Comparison of ENCODE assay signal across 20 mouse cellular contexts in genomic region chr4:45786674-45787073, GRCm38 (mm10). TPM values are rescaled to one million over a fixed set of nuclear protein-coding genes. Genes with fewer than 3 reads are reported as not detected.
A peak's percentile ranks its signal among the peaks of the same experiment; 100 is the strongest.
DNase-seq lines count a peak whose midpoint lies in the region; ATAC-seq and TF ChIP-seq lines count a peak whose summit lies in the region.
"Had no signal": no experiment of that assay in that cellular context is flagged by ENCODE, and none has a peak within 500 bp of the region (broad histone marks: within the 10 kb centered on the region; RNA-seq: fewer than 3 reads in every experiment).

No protein-coding gene starts in this region.

- H3K36me3 ChIP-seq in heart, postnatal 0 days (replicated peaks; ENCODE audit: control insufficient read depth, insufficient read depth, low read length), result no peaks in the 10 kb centered on the region
- no peaks in the 10 kb centered on the region for H3K36me3 ChIP-seq in heart, embryonic 10.5 days
- H3K36me3 ChIP-seq in kidney, postnatal 0 days (ENCODE audit: insufficient read depth, low read length), result no peaks in the 10 kb centered on the region
- H3K36me3 ChIP-seq in midbrain, postnatal 0 days (ENCODE audit: insufficient read depth, low read length), result no peaks in the 10 kb centered on the region
- H3K36me3 ChIP-seq in midbrain, embryonic 15.5 days (replicated peaks), result no peaks in the 10 kb centered on the region
- no peaks in the 10 kb centered on the region for H3K36me3 ChIP-seq in stomach, postnatal 0 days (ENCODE audit: control insufficient read depth, insufficient read depth, low read length)
- H3K36me3 ChIP-seq: embryonic facial prominence, embryonic 10.5 days; hindbrain, embryonic 13.5 days had no signal

- H3K27ac ChIP-seq in heart, postnatal 0 days (ENCODE audit: low read depth), result no peak overlapping the region
- no peak overlapping the region for H3K27ac ChIP-seq in heart, embryonic 10.5 days
- H3K27ac ChIP-seq in kidney, postnatal 0 days, result no peak overlapping the region
- no peak overlapping the region for H3K27ac ChIP-seq in midbrain, postnatal 0 days (ENCODE audit: low read depth, low read length)
- no peak overlapping the region for H3K27ac ChIP-seq in midbrain, embryonic 15.5 days
- H3K27ac ChIP-seq in stomach, postnatal 0 days (replicated peaks), result no peak overlapping the region
- H3K27ac ChIP-seq: embryonic facial prominence, embryonic 10.5 days; gastrocnemius, adult 2 months; hindbrain, embryonic 13.5 days had no signal

- no peak overlapping the region for H3K4me3 ChIP-seq in heart, postnatal 0 days (ENCODE audit: low read depth, low read length)
- no peak overlapping the region for H3K4me3 ChIP-seq in heart, embryonic 10.5 days
- H3K4me3 ChIP-seq in kidney, postnatal 0 days (replicated peaks; ENCODE audit: low read depth, low read length), result no peak overlapping the region
- H3K4me3 ChIP-seq in midbrain, postnatal 0 days (ENCODE audit: low read depth, low read length), result no peak overlapping the region
- no peak overlapping the region for H3K4me3 ChIP-seq in midbrain, embryonic 15.5 days
- H3K4me3 ChIP-seq in stomach, postnatal 0 days (ENCODE audit: low read depth, low read length), result no peak overlapping the region
- H3K4me3 ChIP-seq: embryonic facial prominence, embryonic 10.5 days; erythroblast, embryonic 14.5 days; gastrocnemius, adult 2 months; hindbrain, embryonic 13.5 days had no signal

- no peaks in the 10 kb centered on the region for H3K9me3 ChIP-seq in heart, postnatal 0 days (replicated peaks; ENCODE audit: control insufficient read depth, low read length)
- no peaks in the 10 kb centered on the region for H3K9me3 ChIP-seq in heart, embryonic 10.5 days
- no peaks in the 10 kb centered on the region for H3K9me3 ChIP-seq in kidney, postnatal 0 days (replicated peaks; ENCODE audit: low read length)
- no peaks in the 10 kb centered on the region for H3K9me3 ChIP-seq in midbrain, postnatal 0 days (ENCODE audit: low read length)
- no peaks in the 10 kb centered on the region for H3K9me3 ChIP-seq in midbrain, embryonic 15.5 days
- H3K9me3 ChIP-seq in stomach, postnatal 0 days (ENCODE audit: control insufficient read depth, low read length), result no peaks in the 10 kb centered on the region
- H3K9me3 ChIP-seq: embryonic facial prominence, embryonic 10.5 days; hindbrain, embryonic 13.5 days had no signal

- WGBS in heart, postnatal 0 days, result 51% methylated on average over 4 of the region's 4 CpGs
- WGBS in heart, embryonic 10.5 days, result 46% methylated on average over 4 of the region's 4 CpGs
- WGBS in kidney, postnatal 0 days, result 49% methylated on average over 4 of the region's 4 CpGs
- WGBS in midbrain, postnatal 0 days, result 43% methylated on average over 4 of the region's 4 CpGs
- 56% methylated on average over 4 of the region's 4 CpGs for WGBS in midbrain, embryonic 15.5 days
- WGBS in stomach, postnatal 0 days, result 44% methylated on average over 4 of the region's 4 CpGs

- TF ChIP-seq EP300 in heart, postnatal 0 days (IDR thresholded peaks at IDR 0.05; ENCODE audit: low read depth), result no peak
- TF ChIP-seq EP300 in stomach, postnatal 0 days (optimal IDR thresholded peaks at IDR 0.05), result no peak

- no peak overlapping the region for H3K9ac ChIP-seq in heart, postnatal 0 days (replicated peaks; ENCODE audit: low read depth, low read length)
- H3K9ac ChIP-seq in kidney, postnatal 0 days (ENCODE audit: low read depth, low read length), result no peak overlapping the region
- no peak overlapping the region for H3K9ac ChIP-seq in midbrain, postnatal 0 days (replicated peaks; ENCODE audit: low read length, poor library complexity, severe bottlenecking)
- no peak overlapping the region for H3K9ac ChIP-seq in midbrain, embryonic 15.5 days
- no peak overlapping the region for H3K9ac ChIP-seq in stomach, postnatal 0 days (ENCODE audit: low read length)
- H3K9ac ChIP-seq: hindbrain, embryonic 13.5 days had no signal

- DNase-seq in heart, postnatal 0 days (ENCODE audit: low spot score), result no peak
- no peak for DNase-seq in heart, embryonic 10.5 days (ENCODE audit: low spot score)
- no peak for DNase-seq in kidney, postnatal 0 days (ENCODE audit: low spot score)
- DNase-seq in kidney, postnatal 25 days, result no peak
- DNase-seq in midbrain, postnatal 0 days (ENCODE audit: low spot score), result no peak
- DNase-seq in stomach, postnatal 0 days (ENCODE audit: low spot score), result no peak
- DNase-seq in urinary bladder, postnatal 14 days (ENCODE audit: low spot score), result no peak
- DNase-seq: adrenal gland, adult 2 months; adrenal gland, postnatal 25 days; cerebellum, adult 2 months; gastrocnemius, adult 2 months; gastrocnemius, postnatal 25 days; heart, adult 11 months; heart, postnatal 14 days had no signal

- no peaks in the 10 kb centered on the region for H3K27me3 ChIP-seq in heart, postnatal 0 days (ENCODE audit: control insufficient read depth, insufficient read depth, low read length)
- H3K27me3 ChIP-seq in heart, embryonic 10.5 days (ENCODE audit: insufficient read depth, poor library complexity, severe bottlenecking), result peaks cover 42% of the 10 kb centered on the region; the same call in 1 of the 2 replicates
- no peaks in the 10 kb centered on the region for H3K27me3 ChIP-seq in kidney, postnatal 0 days (ENCODE audit: insufficient read depth, low read length)
- 0 out of 2 replicates have a peak, but pooled peaks cover 5% of the 10 kb centered on the region for H3K27me3 ChIP-seq in midbrain, postnatal 0 days (ENCODE audit: insufficient read depth, low read length)
- no peaks in the 10 kb centered on the region for H3K27me3 ChIP-seq in midbrain, embryonic 15.5 days (replicated peaks)
- H3K27me3 ChIP-seq in stomach, postnatal 0 days (ENCODE audit: control insufficient read depth, insufficient read depth, low read length), result no peaks in the 10 kb centered on the region
- H3K27me3 ChIP-seq: CH12.LX had no signal

- no peak for ATAC-seq in heart, postnatal 0 days (ENCODE audit: insufficient read depth, low read depth)
- no peak for ATAC-seq in kidney, postnatal 0 days (replicated peaks; ENCODE audit: low FRiP score, low read depth)
- ATAC-seq in midbrain, postnatal 0 days (ENCODE audit: low FRiP score), result no peak
- no peak for ATAC-seq in midbrain, embryonic 15.5 days (replicated peaks)
- ATAC-seq in stomach, postnatal 0 days (ENCODE audit: low FRiP score, low TSS enrichment), result no peak

- H3K4me2 ChIP-seq in heart, postnatal 0 days (ENCODE audit: low read depth, low read length), result no peak overlapping the region
- H3K4me2 ChIP-seq in kidney, postnatal 0 days (ENCODE audit: low read length), result no peak overlapping the region
- no peak overlapping the region for H3K4me2 ChIP-seq in midbrain, postnatal 0 days (ENCODE audit: low read depth, low read length, poor library complexity, severe bottlenecking)
- no peak overlapping the region for H3K4me2 ChIP-seq in midbrain, embryonic 15.5 days
- H3K4me2 ChIP-seq in stomach, postnatal 0 days (replicated peaks; ENCODE audit: low read depth), result no peak overlapping the region
- H3K4me2 ChIP-seq: hindbrain, embryonic 13.5 days had no signal

- H3K4me1 ChIP-seq in heart, postnatal 0 days (ENCODE audit: control insufficient read depth, insufficient read depth), result peaks cover 21% of the 10 kb centered on the region
- peaks cover 60% of the 10 kb centered on the region for H3K4me1 ChIP-seq in heart, embryonic 10.5 days
- peaks cover 6% of the 10 kb centered on the region; the same call in 1 of the 2 replicates for H3K4me1 ChIP-seq in kidney, postnatal 0 days (replicated peaks; ENCODE audit: insufficient read depth, low read length)
- no peaks in the 10 kb centered on the region for H3K4me1 ChIP-seq in midbrain, postnatal 0 days (ENCODE audit: insufficient read depth, low read length)
- peaks cover 8% of the 10 kb centered on the region for H3K4me1 ChIP-seq in midbrain, embryonic 15.5 days
- no peaks in the 10 kb centered on the region for H3K4me1 ChIP-seq in stomach, postnatal 0 days (replicated peaks; ENCODE audit: control insufficient read depth, insufficient read depth)

- peak; percentile 28 for TF ChIP-seq CTCF in heart, postnatal 0 days (IDR thresholded peaks at IDR 0.05; ENCODE audit: low read depth)
- peak; percentile 38; the same call in 1 of the 2 replicates for TF ChIP-seq CTCF in kidney, postnatal 0 days (IDR thresholded peaks at IDR 0.05; ENCODE audit: low read depth)
- peak; percentile 54 for TF ChIP-seq CTCF in midbrain, postnatal 0 days (IDR thresholded peaks at IDR 0.05)
- TF ChIP-seq CTCF in stomach, postnatal 0 days (IDR thresholded peaks at IDR 0.05; ENCODE audit: low read depth), result peak; percentile 48

RNA-seq across cellular contexts. Expression of gene Aldh1b1, which starts 12.1 kb away (rescaled TPM):
- total RNA-seq in heart, postnatal 0 days (2014; rRNA removed; ENCODE audit: low replicate concordance), result 238 and 284 TPM in 2 replicates
- polyA plus RNA-seq in heart, postnatal 0 days (2015; fragmentation: Nextera tagmentation; extraction: Ambion mirVana), result 200 and 211 TPM in 2 replicates
- 46.1 and 80.9 TPM in 2 replicates for polyA plus RNA-seq in heart, embryonic 10.5 days (2016; fragmentation: Nextera tagmentation; extraction: Ambion mirVana)
- polyA plus RNA-seq in kidney, postnatal 0 days (2015; fragmentation: Nextera tagmentation; extraction: Ambion mirVana), result 9.7 and 12.1 TPM in 2 replicates
- total RNA-seq in midbrain, postnatal 0 days (2014; rRNA removed), result 17.6 and 20.3 TPM in 2 replicates
- 22.6 and 23.6 TPM in 2 replicates for polyA plus RNA-seq in midbrain, postnatal 0 days (2015; fragmentation: Nextera tagmentation; extraction: Ambion mirVana)
- 22.5 and 23.3 TPM in 2 replicates for polyA plus RNA-seq in midbrain, embryonic 15.5 days (2015; fragmentation: Nextera tagmentation; extraction: Ambion mirVana)
- 6.8 and 7.5 TPM in 2 replicates for polyA plus RNA-seq in stomach, postnatal 0 days (2015; fragmentation: Nextera tagmentation; extraction: Ambion mirVana)

RNA-seq across cellular contexts. Expression of gene Igfbpl1, which starts 40.0 kb away (rescaled TPM):
- total RNA-seq in heart, postnatal 0 days (2014; rRNA removed; ENCODE audit: low replicate concordance), result 9.3 and 9.7 TPM in 2 replicates
- 1.6 and 2.0 TPM in 2 replicates for polyA plus RNA-seq in heart, postnatal 0 days (2015; fragmentation: Nextera tagmentation; extraction: Ambion mirVana)
- polyA plus RNA-seq in heart, embryonic 10.5 days (2016; fragmentation: Nextera tagmentation; extraction: Ambion mirVana), result 7.4 and 15.7 TPM in 2 replicates
- polyA plus RNA-seq in kidney, postnatal 0 days (2015; fragmentation: Nextera tagmentation; extraction: Ambion mirVana), result 0.04 TPM in 1 of 2 replicates, not detected in the other
- total RNA-seq in midbrain, postnatal 0 days (2014; rRNA removed), result 36.5 and 51.6 TPM in 2 replicates
- 8.5 and 10.3 TPM in 2 replicates for polyA plus RNA-seq in midbrain, postnatal 0 days (2015; fragmentation: Nextera tagmentation; extraction: Ambion mirVana)
- polyA plus RNA-seq in midbrain, embryonic 15.5 days (2015; fragmentation: Nextera tagmentation; extraction: Ambion mirVana), result 57.0 and 65.1 TPM in 2 replicates
- 0.08 and 0.17 TPM in 2 replicates for polyA plus RNA-seq in stomach, postnatal 0 days (2015; fragmentation: Nextera tagmentation; extraction: Ambion mirVana)
- total RNA-seq: adrenal gland, adult 2 months; adrenal gland, postnatal 25 days; CH12.LX; gastrocnemius, adult 2 months; gastrocnemius, postnatal 25 days; hematopoietic stem cell, adult 5-6 weeks had no signal
- polyA plus RNA-seq: adrenal gland, adult 2 months; erythroblast, embryonic 14.5 days had no signal
